Mouse (Mus musculus): ENCODE data around the gene Nkx6-2.

DNA sequence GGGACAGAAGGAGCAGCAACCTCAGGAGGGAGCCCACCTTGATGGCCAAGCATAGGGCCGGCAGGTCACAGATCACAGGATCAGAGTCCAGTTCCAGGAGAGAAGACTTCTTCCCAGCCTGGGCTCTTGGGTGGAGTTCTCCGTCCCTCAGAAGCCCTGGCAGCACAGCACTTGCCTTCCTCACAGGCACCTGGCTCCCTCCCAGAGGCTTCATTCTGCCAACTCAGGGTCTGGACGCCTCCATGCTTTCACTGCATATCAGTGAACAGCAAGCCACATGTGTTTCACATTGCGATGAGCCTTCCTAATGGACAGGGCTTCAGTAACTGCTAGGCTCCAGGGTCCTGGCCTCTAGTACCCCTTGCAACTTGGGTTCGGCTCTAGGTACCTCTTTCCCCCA, 46.3 kb downstream of the Nkx6-2 start:
- TF ChIP-seq GATA1 (IDR thresholded peaks at IDR 0.05; ENCODE audit: borderline replicate concordance, low read length) (no peak), FLI1 (IDR thresholded peaks at IDR 0.05; ENCODE audit: low read length) (no peak)

All from megakaryocyte, embryonic 14.5 days (primary cell).